ENCODE assay signal across 8 mouse cellular contexts in genomic region chr12:98259518-98259852, GRCm38 (mm10). TPM values are rescaled to one million over a fixed set of nuclear protein-coding genes. Genes with fewer than 3 reads are reported as not detected.
DNase-seq lines count a peak whose midpoint lies in the region; ATAC-seq and TF ChIP-seq lines count a peak whose summit lies in the region.

No protein-coding gene starts in this region.

- no peaks in the 10 kb centered on the region for H3K27me3 ChIP-seq in kidney, adult 2 months (replicated peaks; ENCODE audit: control insufficient read depth, insufficient read depth, low read length)
- no peaks in the 10 kb centered on the region for H3K27me3 ChIP-seq in hindbrain, embryonic 15.5 days
- H3K27me3 ChIP-seq in midbrain, embryonic 13.5 days = no peaks in the 10 kb centered on the region

- peak overlapping the region; percentile 83 for H3K9ac ChIP-seq in hindbrain, embryonic 15.5 days
- peak overlapping the region; percentile 93 for H3K9ac ChIP-seq in midbrain, embryonic 13.5 days (replicated peaks)

- peak overlapping the region; percentile 98 for H3K4me3 ChIP-seq in kidney, adult 2 months (ENCODE audit: insufficient read depth, low read depth, low read length)
- H3K4me3 ChIP-seq in brown adipose tissue, adult 24 weeks (ENCODE audit: insufficient read depth, low read depth, low read length) = peak overlapping the region; percentile 93
- peak overlapping the region; percentile 78 for H3K4me3 ChIP-seq in hindbrain, embryonic 15.5 days
- H3K4me3 ChIP-seq in midbrain, embryonic 13.5 days (replicated peaks) = peak overlapping the region; percentile 74

- TF ChIP-seq CTCF in kidney, adult 2 months (conservative IDR thresholded peaks at IDR 0.05; ENCODE audit: insufficient read depth, insufficient read length, low read depth, low read length) = no peak

- H3K4me1 ChIP-seq in kidney, adult 2 months (ENCODE audit: control insufficient read depth, insufficient read depth, low read length) = peaks cover 16% of the 10 kb centered on the region
- H3K4me1 ChIP-seq in brown adipose tissue, adult 24 weeks (ENCODE audit: control insufficient read depth, insufficient read depth, insufficient read length, low read length) = no peaks in the 10 kb centered on the region
- H3K4me1 ChIP-seq in hindbrain, embryonic 15.5 days (replicated peaks) = peaks cover 12% of the 10 kb centered on the region
- peaks cover 12% of the 10 kb centered on the region for H3K4me1 ChIP-seq in midbrain, embryonic 13.5 days (replicated peaks)

- H3K36me3 ChIP-seq in kidney, adult 2 months (ENCODE audit: control insufficient read depth, insufficient read depth, low read length) = no peaks in the 10 kb centered on the region
- no peaks in the 10 kb centered on the region for H3K36me3 ChIP-seq in hindbrain, embryonic 15.5 days
- H3K36me3 ChIP-seq in midbrain, embryonic 13.5 days = no peaks in the 10 kb centered on the region

- 1% methylated on average over 12 of the region's 12 CpGs for WGBS in kidney, adult 2 months
- 5% methylated on average over 12 of the region's 12 CpGs for WGBS in hindbrain, embryonic 15.5 days
- WGBS in midbrain, embryonic 13.5 days = 6% methylated on average over 12 of the region's 12 CpGs

- peak overlapping the region; percentile 32; the same call in 1 of the 2 replicates for H3K27ac ChIP-seq in kidney, adult 2 months (ENCODE audit: insufficient read depth, low read depth, low read length)
- H3K27ac ChIP-seq in brown adipose tissue, adult 24 weeks (replicated peaks; ENCODE audit: low read depth, low read length) = peak overlapping the region; percentile 60
- H3K27ac ChIP-seq in hindbrain, embryonic 15.5 days (replicated peaks) = peak overlapping the region; percentile 97
- peak overlapping the region; percentile 98 for H3K27ac ChIP-seq in midbrain, embryonic 13.5 days

- ATAC-seq in hindbrain, embryonic 15.5 days (ENCODE audit: low FRiP score, low read depth) = no peak; the same call in 1 of the 2 replicates
- ATAC-seq in midbrain, embryonic 13.5 days = no peak; the same call in 1 of the 2 replicates
- ATAC-seq in monocyte, adult 5-6 weeks (replicated peaks; ENCODE audit: insufficient number of reproducible peaks, low FRiP score, low TSS enrichment, poor library complexity, severe bottlenecking) = no peak

- peak overlapping the region; percentile 60 for H3K4me2 ChIP-seq in hindbrain, embryonic 15.5 days
- peak overlapping the region; percentile 61 for H3K4me2 ChIP-seq in midbrain, embryonic 13.5 days (replicated peaks)

- DNase-seq in kidney, adult 2 months = no peak
- no peak for DNase-seq in kidney, postnatal 14 days
- DNase-seq in testis, postnatal 14 days (ENCODE audit: low spot score) = no peak
- DNase-seq in lung, postnatal 36 days = no peak

- no peak for TF ChIP-seq POLR2A in kidney, adult 2 months (IDR thresholded peaks at IDR 0.05; ENCODE audit: low read depth, low read length)

- H3K9me3 ChIP-seq in hindbrain, embryonic 15.5 days = no peaks in the 10 kb centered on the region
- no peaks in the 10 kb centered on the region for H3K9me3 ChIP-seq in midbrain, embryonic 13.5 days

RNA-seq across cellular contexts. Expression of gene Galc, which starts 0.2 kb away (rescaled TPM):
- polyA plus RNA-seq in kidney, adult 2 months (2012; rRNA removed) = 66.8 and 69.8 TPM in 2 replicates
- 12.9 and 19.5 TPM in 2 replicates for polyA plus RNA-seq in brown adipose tissue, adult 24 weeks (2012; ENCODE audit: insufficient read depth, insufficient read length, missing spikeins)
- polyA plus RNA-seq in hindbrain, embryonic 15.5 days (2015; fragmentation: Nextera tagmentation; extraction: Ambion mirVana) = 10.8 and 10.9 TPM in 2 replicates
- polyA plus RNA-seq in midbrain, embryonic 13.5 days (2015; fragmentation: Nextera tagmentation; extraction: Ambion mirVana) = 11.5 and 11.6 TPM in 2 replicates
- total RNA-seq in monocyte, adult 5-6 weeks (2017) = 10.6 to 15.5 TPM (median 12.9 TPM) in 3 replicates

RNA-seq across cellular contexts. Expression of gene Gpr65, which starts 8.9 kb away (rescaled TPM):
- polyA plus RNA-seq in kidney, adult 2 months (2012; rRNA removed) = 0.72 and 1.3 TPM in 2 replicates
- polyA plus RNA-seq in brown adipose tissue, adult 24 weeks (2012; ENCODE audit: insufficient read depth, insufficient read length, missing spikeins) = 0.54 and 1.7 TPM in 2 replicates
- polyA plus RNA-seq in hindbrain, embryonic 15.5 days (2015; fragmentation: Nextera tagmentation; extraction: Ambion mirVana) = 0.20 and 0.21 TPM in 2 replicates
- 0.24 and 0.31 TPM in 2 replicates for polyA plus RNA-seq in midbrain, embryonic 13.5 days (2015; fragmentation: Nextera tagmentation; extraction: Ambion mirVana)
- total RNA-seq in monocyte, adult 5-6 weeks (2017) = 70.8 to 90.6 TPM (median 78.1 TPM) in 3 replicates

Comparison
In these comparisons a context has a peak if more than half of its experiments do, and no peak if none do; other contexts are left out.
1. H3K27ac ChIP-seq: peak in every context shown above with its lines; median percentile 98 in midbrain, embryonic 13.5 days; 97 in hindbrain, embryonic 15.5 days; 60 in brown adipose tissue, adult 24 weeks; 32 in kidney, adult 2 months.